Mouse (Mus musculus): Measurements from ENCODE around the gene Eif4g1. TPM values are rescaled to one million over a fixed set of nuclear protein-coding genes. Genes with fewer than 3 reads are reported as not detected.

The Eif4g1 gene
- polyA plus RNA-seq, 1 experiment: 232 TPM

DNA sequence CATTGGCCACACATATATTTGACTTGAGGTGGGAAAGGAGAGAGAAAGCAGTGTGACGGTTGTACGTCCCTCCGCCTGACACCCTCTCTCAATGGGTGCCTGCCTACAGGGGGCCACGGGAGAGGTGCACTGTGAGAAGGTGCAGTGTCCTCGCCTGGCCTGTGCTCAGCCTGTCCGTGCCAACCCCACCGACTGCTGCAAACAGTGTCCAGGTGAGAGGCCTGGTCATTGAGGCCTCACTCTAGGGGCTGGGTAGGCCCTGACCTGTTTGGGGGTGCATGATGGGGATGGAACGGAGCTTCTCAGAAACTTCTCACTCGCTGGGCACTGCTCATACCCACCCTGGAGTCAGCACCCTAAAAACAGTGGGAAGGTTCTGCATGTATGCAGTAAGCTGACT is 71.7 kb downstream of the Eif4g1 start:
- TF ChIP-seq CEBPB (IDR thresholded peaks at IDR 0.05; ENCODE audit: insufficient read depth, poor library complexity, severe bottlenecking): no peak
- TF ChIP-seq MYOG (IDR thresholded peaks at IDR 0.05; ENCODE audit: control insufficient read depth in 1 of 3, insufficient read depth in 1 of 3, insufficient read length in 2 of 3, low read depth in 2 of 3): no peak
- no peak for TF ChIP-seq POLR2A (IDR thresholded peaks at IDR 0.05; ENCODE audit: insufficient read length, low read depth)
- TF ChIP-seq POLR2AphosphoS2 (IDR thresholded peaks at IDR 0.05; ENCODE audit: insufficient read length, low read depth): no peak
- TF ChIP-seq MAX (IDR thresholded peaks at IDR 0.05; ENCODE audit: low read depth): no peak
- TF ChIP-seq REST (IDR thresholded peaks at IDR 0.05; ENCODE audit: insufficient read depth, insufficient read length): no peak
- no peak overlapping the region for H3K4me3 ChIP-seq
- H3K27me3 ChIP-seq (ENCODE audit: control insufficient read depth, insufficient read depth, insufficient read length): no peaks in the 10 kb centered on the region
- no peak overlapping the region for H3K4me2 ChIP-seq (ENCODE audit: low read depth)
- no peaks in the 10 kb centered on the region for H3K79me2 ChIP-seq (ENCODE audit: control insufficient read depth, insufficient read depth)
- H3ac ChIP-seq (ENCODE audit: control insufficient read depth, insufficient read length): no peak overlapping the region
- no peaks in the 10 kb centered on the region for H3K36me3 ChIP-seq (ENCODE audit: control insufficient read depth, insufficient read depth)

Other genes with a start within 250 kb of the Eif4g1 start
- 23.1 TPM for gene Abcc5, start 241.9 kb upstream of the Eif4g1 start, polyA plus RNA-seq (2012; fragmentation: generic; extraction: Trizol)
- gene Eif2b5, start 169.5 kb upstream of the Eif4g1 start, polyA plus RNA-seq (2012; fragmentation: generic; extraction: Trizol): 94.7 TPM
- 32.9 TPM for gene Dvl3, start 151.3 kb upstream of the Eif4g1 start, polyA plus RNA-seq (2012; fragmentation: generic; extraction: Trizol)
- 446 TPM for gene Ap2m1, start 132.8 kb upstream of the Eif4g1 start, polyA plus RNA-seq (2012; fragmentation: generic; extraction: Trizol)
- gene Abcf3, start 119.7 kb upstream of the Eif4g1 start, polyA plus RNA-seq (2012; fragmentation: generic; extraction: Trizol): 50.2 TPM
- gene Vwa5b2, start 78.8 kb upstream of the Eif4g1 start, polyA plus RNA-seq (2012; fragmentation: generic; extraction: Trizol): 0.04 TPM
- 19.1 TPM for gene Eef1akmt4, start 56.7 kb upstream of the Eif4g1 start, polyA plus RNA-seq (2012; fragmentation: generic; extraction: Trizol)
- gene Gm49333, start 56.7 kb upstream of the Eif4g1 start, polyA plus RNA-seq (2012; fragmentation: generic; extraction: Trizol): 0.04 TPM
- 36.8 TPM for gene Alg3, start 56.6 kb upstream of the Eif4g1 start, polyA plus RNA-seq (2012; fragmentation: generic; extraction: Trizol)
- gene Camk2n2, start 47.0 kb upstream of the Eif4g1 start, polyA plus RNA-seq (2012; fragmentation: generic; extraction: Trizol): 9.4 TPM
- gene Ece2, start 38.5 kb upstream of the Eif4g1 start, polyA plus RNA-seq (2012; fragmentation: generic; extraction: Trizol): 2.6 TPM
- gene Psmd2, start 16.7 kb upstream of the Eif4g1 start, polyA plus RNA-seq (2012; fragmentation: generic; extraction: Trizol): 285 TPM
- gene Fam131a, start 24.9 kb downstream of the Eif4g1 start, polyA plus RNA-seq (2012; fragmentation: generic; extraction: Trizol): 0.62 TPM
- gene Polr2h, start 49.4 kb downstream of the Eif4g1 start, polyA plus RNA-seq (2012; fragmentation: generic; extraction: Trizol): 60.5 TPM
- 4.4 TPM for gene Clcn2, start 49.4 kb downstream of the Eif4g1 start, polyA plus RNA-seq (2012; fragmentation: generic; extraction: Trizol)
- gene Chrd, start 64.8 kb downstream of the Eif4g1 start, polyA plus RNA-seq (2012; fragmentation: generic; extraction: Trizol): 14.0 TPM
- gene Thpo, start 66.2 kb downstream of the Eif4g1 start, polyA plus RNA-seq (2012; fragmentation: generic; extraction: Trizol): 1.4 TPM

All from myocyte (in vitro differentiated cells).